Mouse (Mus musculus): Measurements from ENCODE around the gene Syngr1.

GRCm38 (mm10) chr15:80142130-80142529, 51.0 kb downstream of the Syngr1 start:
- TF ChIP-seq CTCF (IDR thresholded peaks at IDR 0.05; ENCODE audit: low read depth, low read length), result no peak
- no peak for TF ChIP-seq GATA1 (IDR thresholded peaks at IDR 0.05; ENCODE audit: borderline replicate concordance, low read length)

All from G1E (cell line).